Mouse (Mus musculus): Measurements from ENCODE around the gene Tmem190. TPM values are rescaled to one million over a fixed set of nuclear protein-coding genes. Genes with fewer than 3 reads are reported as not detected.
"Not testable (repeated sequence)": the region's sequence is repeated elsewhere in the genome, so short reads cannot be mapped to it uniquely, and the experiment has no call there.

Tmem190 gene
- polyA plus RNA-seq, 1 experiment from 2014 or later, result not detected

DNA sequence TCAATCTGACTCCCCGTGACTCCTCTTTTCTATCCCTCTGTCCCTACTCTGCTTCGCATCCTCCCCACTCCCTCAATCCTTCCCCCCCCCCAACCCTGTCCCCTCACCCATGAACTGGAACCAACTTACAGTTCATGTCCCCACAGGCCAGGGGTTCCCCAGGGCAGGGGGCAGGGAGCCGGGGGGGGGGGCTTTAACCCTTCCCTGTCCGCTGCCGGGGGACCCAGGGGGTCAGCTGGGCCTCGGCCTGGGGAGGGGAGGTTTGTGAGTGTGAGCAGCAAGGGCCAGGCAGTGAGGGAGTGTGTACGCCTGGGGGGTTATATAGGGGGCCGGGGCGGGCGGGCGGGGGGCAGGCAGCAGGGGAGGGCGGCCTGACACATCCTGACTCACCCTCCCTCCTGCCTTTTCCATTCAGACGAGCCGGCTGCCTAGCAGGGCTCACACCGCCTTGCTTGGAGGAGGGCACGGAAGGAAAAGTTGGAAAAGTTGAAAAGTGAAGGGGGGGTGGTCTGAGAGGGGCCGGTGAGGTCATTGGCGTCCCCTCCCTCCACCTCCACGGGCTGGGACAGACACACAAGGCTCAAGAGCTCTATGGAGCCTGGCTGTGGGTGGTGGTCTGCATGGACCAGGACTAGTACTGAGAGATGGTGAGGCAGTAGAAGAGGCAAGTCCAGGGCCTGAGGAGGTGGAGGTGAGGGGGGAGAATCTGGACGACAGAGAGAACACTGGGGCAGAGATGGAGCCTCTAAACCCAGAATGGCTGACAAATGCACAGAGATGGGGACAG, 4.7 kb upstream of the Tmem190 start:
- WGBS, result 3% methylated on average over 16 of the region's 20 CpGs
- Histone ChIP-seq H3K4me2 (replicated peaks) (no peak overlapping the region), H3K9ac (replicated peaks) (no peak overlapping the region), H3K9me3 (no peaks in the 10 kb centered on the region), H3K27ac (replicated peaks) (no peak overlapping the region), H3K4me1 (peaks cover 9% of the 10 kb centered on the region), H3K27me3 (peaks cover 65% of the 10 kb centered on the region), H3K36me3 (no peaks in the 10 kb centered on the region), H3K4me3 (no peak overlapping the region)
- ATAC-seq (replicated peaks), result no peak; the same call in 1 of the 2 replicates

DNA sequence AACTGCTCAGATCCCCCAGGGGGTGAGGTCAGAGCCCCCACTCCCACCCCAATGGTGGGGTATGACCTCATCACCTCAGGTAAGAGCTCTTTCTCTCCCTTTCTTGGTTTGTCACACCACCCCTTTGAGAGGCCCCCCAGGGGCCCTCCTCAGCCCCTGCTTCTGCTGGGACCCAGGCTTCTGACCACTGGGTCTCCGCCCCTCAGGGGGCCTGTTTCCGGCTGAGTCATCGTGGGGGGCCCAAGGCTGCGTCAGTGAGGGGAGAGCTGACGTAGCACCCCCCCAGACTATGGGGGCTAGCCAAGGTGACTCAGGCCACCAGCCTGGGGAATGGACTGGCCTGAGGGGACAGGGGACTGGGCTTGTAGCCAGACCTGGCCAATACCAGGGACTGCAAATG, 2.8 kb upstream of the Tmem190 start:
- Histone ChIP-seq H3K27me3 (peaks cover 55% of the 10 kb centered on the region), H3K4me3 (no peak overlapping the region), H3K9me3 (no peaks in the 10 kb centered on the region), H3K27ac (replicated peaks) (no peak overlapping the region), H3K4me2 (replicated peaks) (no peak overlapping the region), H3K36me3 (no peaks in the 10 kb centered on the region), H3K9ac (replicated peaks) (no peak overlapping the region), H3K4me1 (peaks cover 9% of the 10 kb centered on the region)
- no peak for ATAC-seq (replicated peaks)
- WGBS, result 40% methylated on average over 5 of the region's 5 CpGs

DNA sequence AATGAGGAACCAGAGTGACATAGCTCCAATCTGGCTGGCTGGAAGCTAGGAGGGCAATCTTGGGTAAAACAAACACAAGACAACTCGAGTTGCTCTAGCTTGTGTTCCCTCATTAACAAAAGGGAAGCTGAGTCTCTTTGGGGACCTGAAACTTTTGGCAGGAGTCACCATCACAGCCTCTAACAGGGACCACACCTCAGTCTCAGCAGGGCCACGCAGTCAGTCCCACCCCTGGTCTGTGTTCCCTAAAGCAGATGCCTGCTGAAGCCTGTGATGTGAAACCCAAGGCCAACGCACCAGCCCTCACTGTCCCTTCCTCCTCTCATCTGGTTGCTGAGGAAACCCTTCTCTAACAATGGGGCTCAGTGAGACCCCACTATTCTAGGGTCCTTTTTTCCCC, 607 bp upstream of the Tmem190 start:
- no peak overlapping the region for H3K9ac ChIP-seq (replicated peaks)
- WGBS, result 57% methylated on average over 3 of the region's 3 CpGs
- peaks cover 33% of the 10 kb centered on the region for H3K27me3 ChIP-seq
- peaks cover 4% of the 10 kb centered on the region for H3K4me1 ChIP-seq
- no peak overlapping the region for H3K4me2 ChIP-seq (replicated peaks)
- no peaks in the 10 kb centered on the region for H3K36me3 ChIP-seq
- H3K4me3 ChIP-seq, result no peak overlapping the region
- no peaks in the 10 kb centered on the region for H3K9me3 ChIP-seq
- no peak for ATAC-seq (replicated peaks)
- no peak overlapping the region for H3K27ac ChIP-seq (replicated peaks)

DNA sequence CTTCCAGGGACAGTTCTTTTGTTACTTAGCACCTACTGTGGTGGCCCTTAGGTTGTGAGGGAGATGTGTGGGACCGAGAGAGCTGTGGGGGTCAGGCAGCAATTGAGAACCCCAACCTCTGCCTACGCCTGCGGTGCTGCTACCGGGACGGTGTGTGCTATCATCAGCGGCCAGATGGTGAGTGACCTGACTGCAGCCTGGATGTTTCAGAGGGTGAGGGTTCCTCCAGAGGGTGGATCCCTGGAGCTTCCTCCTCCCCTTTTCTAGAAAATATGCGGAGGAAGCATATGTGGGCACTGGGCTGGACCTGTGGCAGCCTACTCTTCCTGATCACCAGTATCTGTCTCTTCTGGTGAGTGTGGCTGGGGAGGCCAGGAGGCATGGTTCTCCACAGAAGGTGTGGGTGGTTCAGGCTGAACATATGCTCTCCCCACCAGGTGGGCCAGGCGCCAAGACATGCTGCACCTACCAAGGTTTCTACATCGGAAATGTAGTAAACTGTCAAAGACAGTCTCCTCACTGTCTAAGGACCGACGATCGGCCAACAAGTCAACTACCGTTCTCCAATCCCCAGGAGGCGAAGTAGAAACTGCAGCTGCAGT, 1.0 kb downstream of the Tmem190 start:
- H3K4me1 ChIP-seq, result peaks cover 6% of the 10 kb centered on the region
- H3K9ac ChIP-seq (replicated peaks), result no peak overlapping the region
- WGBS, result 86% methylated on average over 14 of the region's 14 CpGs
- H3K27me3 ChIP-seq, result peaks cover 21% of the 10 kb centered on the region
- H3K4me3 ChIP-seq, result no peak overlapping the region
- H3K27ac ChIP-seq (replicated peaks), result no peak overlapping the region
- no peaks in the 10 kb centered on the region for H3K36me3 ChIP-seq
- no peak overlapping the region for H3K4me2 ChIP-seq (replicated peaks)
- no peaks in the 10 kb centered on the region for H3K9me3 ChIP-seq
- no peak for ATAC-seq (replicated peaks)

DNA sequence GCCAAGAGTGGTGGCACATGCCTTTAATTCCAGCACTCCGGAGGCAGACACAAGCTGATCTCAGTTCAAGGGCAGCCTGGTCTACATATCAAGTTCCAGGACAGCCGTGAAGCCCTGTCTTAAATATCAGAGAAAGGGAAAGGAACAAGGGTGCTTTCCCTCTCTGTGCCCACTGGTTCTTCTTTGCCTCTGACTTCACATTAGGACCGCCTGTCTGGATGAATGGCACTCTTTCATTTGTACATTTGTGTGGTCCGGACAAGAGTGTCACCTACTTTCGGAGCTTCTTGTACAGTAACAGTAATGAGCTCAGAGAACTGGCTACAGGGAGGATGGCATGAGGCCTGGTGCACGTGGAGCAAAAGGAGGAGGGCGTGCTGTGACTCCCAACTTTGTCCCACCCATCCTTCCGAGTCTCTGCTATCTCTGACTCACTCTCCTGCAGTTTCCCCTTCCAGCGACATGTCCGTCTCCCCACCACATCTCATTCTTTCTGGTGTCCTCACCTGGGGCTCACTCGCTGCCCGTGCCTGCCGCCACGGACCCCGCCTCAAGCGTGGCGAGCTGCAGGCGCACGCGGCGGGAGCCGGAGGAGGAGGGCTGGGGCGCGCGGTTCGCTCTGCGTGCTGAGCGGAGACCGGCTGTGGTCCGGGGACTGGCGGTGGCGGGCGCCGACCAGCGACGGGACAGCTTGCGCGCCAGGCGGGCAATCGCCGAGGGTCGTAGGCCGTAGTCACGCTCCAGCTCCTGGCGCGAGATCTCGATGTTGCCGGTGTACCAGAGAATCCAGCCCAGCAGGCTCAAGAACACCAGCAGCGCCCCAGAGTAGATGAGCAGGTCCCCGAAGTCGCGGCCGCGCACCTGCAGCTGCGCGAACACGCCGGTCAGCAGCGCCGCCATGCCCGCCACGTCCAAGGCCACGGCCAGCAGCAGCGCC, 6.0 kb downstream of the Tmem190 start:
- Histone ChIP-seq H3K36me3 (no peaks in the 10 kb centered on the region), H3K4me1 (peaks cover 24% of the 10 kb centered on the region), H3K9ac (replicated peaks) (peak overlapping the region; percentile 71), H3K27ac (replicated peaks) (no peak overlapping the region), H3K4me3 (peak overlapping the region; percentile 53), H3K9me3 (no peaks in the 10 kb centered on the region), H3K27me3 (peaks cover 4% of the 10 kb centered on the region; the same call in 1 of the 2 replicates), H3K4me2 (replicated peaks) (peak overlapping the region; percentile 91)
- ATAC-seq (replicated peaks), result peak; percentile 20; the same call in 1 of the 2 replicates
- under 1% methylated on average over 64 of the region's 64 CpGs for WGBS

DNA sequence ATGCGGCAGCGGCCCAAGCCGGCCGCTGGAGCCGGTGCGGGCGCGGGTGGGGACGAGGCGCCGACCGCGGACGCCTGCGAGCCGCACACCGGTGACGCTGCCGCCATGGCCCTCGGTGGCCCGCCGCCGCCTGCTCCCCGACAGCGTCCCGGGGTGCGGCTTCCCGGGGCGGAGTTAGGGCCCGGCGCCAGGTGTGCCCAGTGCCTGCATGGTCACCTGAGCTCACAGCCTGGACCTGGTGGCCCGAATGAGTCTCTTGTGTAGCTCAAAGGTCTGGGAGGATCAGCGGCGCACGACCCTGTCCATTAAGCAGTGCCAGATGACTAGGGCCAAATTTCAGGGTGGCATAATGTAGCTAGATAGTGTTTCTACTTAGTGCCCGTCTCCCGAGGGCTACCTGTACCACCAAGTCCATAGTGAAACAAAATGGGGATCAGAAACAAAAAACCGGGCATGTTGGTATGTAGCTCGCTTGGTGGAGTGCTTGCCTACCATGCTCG, 6.7 kb downstream of the Tmem190 start, which contains the start of gene Tmem238:
Tmem238 (minus strand) TSS at position 221 of the 500 bp plus-strand sequence.
- H3K4me2 ChIP-seq (replicated peaks), result peak within 1 kb of the TSS; percentile 91
- no peaks in the 10 kb centered on the region for H3K9me3 ChIP-seq
- no peak within 1 kb of the TSS for H3K27ac ChIP-seq (replicated peaks)
- 10% methylated on average over 33 of the region's 40 CpGs for WGBS
- H3K9ac ChIP-seq (replicated peaks), result peak within 1 kb of the TSS; percentile 71
- peaks cover 4% of the 10 kb centered on the region; the same call in 1 of the 2 replicates for H3K27me3 ChIP-seq
- H3K4me3 ChIP-seq, result peak within 1 kb of the TSS; percentile 53
- peaks cover 31% of the 10 kb centered on the region for H3K4me1 ChIP-seq
- no peak for ATAC-seq (replicated peaks)
- H3K36me3 ChIP-seq, result peaks cover 5% of the 10 kb centered on the region

DNA sequence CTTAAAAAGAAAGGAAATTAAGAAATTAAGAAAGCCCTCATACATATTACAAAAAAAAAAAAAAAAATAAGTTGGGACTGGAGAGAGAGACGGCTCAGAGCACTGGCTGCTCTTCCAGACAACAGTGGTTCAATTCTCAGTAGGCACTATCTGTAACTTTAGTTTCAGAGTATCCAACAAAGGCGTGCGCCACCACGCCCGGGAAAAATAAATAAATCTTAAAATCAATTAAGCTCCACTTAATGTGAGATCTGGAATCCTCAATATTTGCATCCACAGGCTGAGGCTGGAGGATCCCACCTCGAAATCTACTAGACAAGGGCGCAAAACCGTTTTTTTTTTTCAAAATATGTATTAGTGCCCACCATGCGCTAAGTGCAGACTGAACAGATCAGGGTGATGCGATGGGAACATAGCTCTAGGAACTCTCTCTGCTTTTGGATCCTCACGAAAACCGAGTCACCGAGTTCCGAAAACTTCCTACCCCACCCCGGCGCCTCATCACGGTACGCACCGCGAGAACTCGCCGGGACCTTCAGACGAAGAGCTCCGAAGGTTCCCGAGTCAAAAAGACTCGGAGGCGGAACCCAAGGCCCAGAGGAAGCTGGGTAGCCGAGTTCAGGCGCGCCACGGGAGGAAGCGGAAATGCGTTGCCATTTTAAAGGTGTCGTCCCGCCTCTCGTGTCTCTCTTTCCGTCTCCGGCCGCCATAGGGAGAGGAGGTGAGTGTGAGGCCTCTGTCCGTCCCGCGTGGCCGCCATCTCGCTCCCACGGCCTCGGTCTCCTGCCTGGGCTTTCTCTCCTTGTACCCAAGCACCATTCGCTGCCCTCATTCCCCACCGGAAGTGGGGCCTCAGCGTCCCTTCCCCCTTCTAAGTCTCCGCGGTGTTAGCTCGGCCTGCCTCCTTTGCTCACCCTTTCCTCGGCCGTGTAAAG, 9.8 kb downstream of the Tmem190 start, which contains the start of gene Rpl28:
Rpl28 (plus strand) TSS at position 597 of the 935 bp plus-strand sequence.
- H3K9me3 ChIP-seq, result no peaks in the 10 kb centered on the region
- peak within 1 kb of the TSS; percentile 89 for H3K27ac ChIP-seq (replicated peaks)
- peaks cover 34% of the 10 kb centered on the region for H3K36me3 ChIP-seq
- H3K27me3 ChIP-seq, result peaks cover 2% of the 10 kb centered on the region; the same call in 1 of the 2 replicates
- 1% methylated on average over 54 of the region's 54 CpGs for WGBS
- H3K9ac ChIP-seq (replicated peaks), result peak within 1 kb of the TSS; percentile 93
- ATAC-seq (replicated peaks), result peak; percentile 92
- H3K4me3 ChIP-seq, result peak within 1 kb of the TSS; percentile 92
- peaks cover 35% of the 10 kb centered on the region for H3K4me1 ChIP-seq
- peak within 1 kb of the TSS; percentile 78 for H3K4me2 ChIP-seq (replicated peaks)

DNA sequence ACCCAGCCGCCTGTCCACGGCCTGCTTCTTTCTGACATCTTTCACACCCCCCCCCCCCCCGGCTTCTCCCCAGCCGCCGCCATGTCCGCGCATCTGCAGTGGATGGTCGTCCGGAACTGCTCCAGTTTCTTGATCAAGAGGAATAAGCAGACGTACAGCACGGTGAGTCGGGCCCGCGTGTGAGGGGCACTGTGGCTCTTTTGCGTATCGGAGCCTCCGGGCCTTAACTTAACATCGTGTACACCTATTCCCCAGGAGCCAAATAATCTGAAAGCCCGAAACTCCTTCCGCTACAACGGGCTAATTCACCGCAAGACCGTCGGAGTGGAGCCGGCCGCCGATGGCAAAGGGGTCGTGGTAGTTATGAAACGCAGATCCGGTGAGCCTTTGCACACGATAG, 10.5 kb downstream of the Tmem190 start:
- not testable (repeated sequence) for H3K9me3 ChIP-seq, H3K27me3 ChIP-seq
- ATAC-seq (replicated peaks), result peak; percentile 18
- Histone ChIP-seq H3K27ac (replicated peaks) (peak overlapping the region; percentile 89), H3K4me1 (peaks cover 34% of the 10 kb centered on the region), H3K9ac (replicated peaks) (peak overlapping the region; percentile 93), H3K4me2 (replicated peaks) (peak overlapping the region; percentile 78), H3K36me3 (peaks cover 37% of the 10 kb centered on the region), H3K4me3 (peak overlapping the region; percentile 92)
- under 1% methylated on average over 29 of the region's 31 CpGs for WGBS

DNA sequence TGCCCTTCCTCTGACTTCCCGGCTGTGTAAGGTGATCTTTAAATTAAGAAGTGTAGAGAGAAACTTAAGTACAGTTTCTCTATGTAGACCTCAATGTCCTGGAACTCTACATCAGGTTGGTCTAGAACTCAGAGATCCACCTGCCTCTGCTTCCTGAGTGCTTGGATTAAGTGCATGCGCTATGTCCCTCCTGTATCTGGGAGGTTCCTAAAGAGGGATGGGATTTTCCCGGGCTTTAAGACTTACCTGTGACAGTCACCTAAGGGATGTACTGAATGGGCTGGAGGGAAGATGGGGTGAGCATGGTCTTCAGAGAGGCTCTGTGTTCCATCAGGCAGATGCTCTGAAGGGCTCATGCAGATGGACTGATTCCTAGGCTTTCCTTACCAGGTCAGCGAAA, 10.9 kb downstream of the Tmem190 start:
- Histone ChIP-seq H3K27ac (replicated peaks) (no peak overlapping the region), H3K9me3 (no peaks in the 10 kb centered on the region), H3K27me3 (no peaks in the 10 kb centered on the region), H3K4me2 (replicated peaks) (peak overlapping the region; percentile 78), H3K36me3 (peaks cover 37% of the 10 kb centered on the region), H3K4me1 (peaks cover 30% of the 10 kb centered on the region), H3K9ac (replicated peaks) (peak overlapping the region; percentile 93), H3K4me3 (peak overlapping the region; percentile 92)
- WGBS, result 42% methylated on average over 4 of the region's 4 CpGs
- ATAC-seq (replicated peaks), result no peak

DNA sequence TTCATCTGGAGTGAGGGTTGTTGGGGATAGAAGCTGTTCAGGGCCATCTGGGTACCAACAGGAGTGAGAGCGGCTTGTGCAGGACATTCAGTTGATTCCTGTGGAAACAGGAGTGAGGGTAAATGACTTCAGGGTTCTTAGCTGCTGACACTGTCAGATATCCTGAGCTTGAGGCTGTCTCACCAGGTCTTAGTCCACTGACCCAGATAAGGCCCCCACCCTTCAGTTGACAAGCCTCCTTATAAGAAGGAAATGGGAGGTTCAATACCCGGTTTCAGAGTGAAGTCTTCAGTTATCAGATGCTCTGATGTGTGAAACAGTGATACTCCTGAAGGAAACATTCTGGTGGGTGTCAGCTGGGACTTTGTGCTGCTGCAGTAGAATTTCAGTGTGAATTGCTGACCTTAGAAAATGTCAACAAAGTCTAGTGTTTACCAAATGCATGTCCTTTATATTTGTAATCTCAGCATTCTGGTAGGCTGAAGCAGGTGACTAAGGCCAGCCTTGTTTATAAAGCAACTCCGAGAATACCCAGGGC, 12.0 kb downstream of the Tmem190 start:
- H3K27me3 ChIP-seq, result no peaks in the 10 kb centered on the region
- no peak for ATAC-seq (replicated peaks)
- no peak overlapping the region for H3K4me2 ChIP-seq (replicated peaks)
- H3K4me3 ChIP-seq, result no peak overlapping the region
- no peak overlapping the region for H3K27ac ChIP-seq (replicated peaks)
- H3K9me3 ChIP-seq, result no peaks in the 10 kb centered on the region
- no peak overlapping the region for H3K9ac ChIP-seq (replicated peaks)
- peaks cover 20% of the 10 kb centered on the region for H3K4me1 ChIP-seq
- peaks cover 37% of the 10 kb centered on the region for H3K36me3 ChIP-seq
- WGBS, result 84% methylated on average over 3 of the region's 3 CpGs

All from forebrain, embryonic 15.5 days (tissue).